Mouse (Mus musculus): ENCODE results near the gene Tmem169. TPM values are rescaled to one million over a fixed set of nuclear protein-coding genes. Genes with fewer than 3 reads are reported as not detected.

The Tmem169 gene
- polyA plus RNA-seq, 1 experiment from 2014 or later, result 25.5 TPM

- Histone ChIP-seq H3K4me3 (ENCODE audit: low read depth, low read length) (no peak overlapping the region), H3K36me3 (ENCODE audit: control insufficient read depth, insufficient read depth, low read length) (no peaks in the 10 kb centered on the region), H3K27ac (ENCODE audit: low read depth, low read length) (no peak overlapping the region), H3K4me2 (replicated peaks; ENCODE audit: low read depth, low read length) (no peak overlapping the region), H3K9me3 (ENCODE audit: control insufficient read depth, low read length) (no peaks in the 10 kb centered on the region), H3K27me3 (ENCODE audit: control insufficient read depth, insufficient read depth, low read length) (no peaks in the 10 kb centered on the region), H3K9ac (ENCODE audit: low read depth, low read length) (no peak overlapping the region), H3K4me1 (replicated peaks; ENCODE audit: control insufficient read depth, insufficient read depth, low read length) (no peaks in the 10 kb centered on the region)
- ATAC-seq (ENCODE audit: low FRiP score) (no peak), DNase-seq (ENCODE audit: low spot score) (no peak)
- 97% methylated on average over 3 of the region's 3 CpGs for WGBS
These were observed 21.1 kb upstream of the Tmem169 start for GRCm38 (mm10) chr1:72263099-72263498.

DNA sequence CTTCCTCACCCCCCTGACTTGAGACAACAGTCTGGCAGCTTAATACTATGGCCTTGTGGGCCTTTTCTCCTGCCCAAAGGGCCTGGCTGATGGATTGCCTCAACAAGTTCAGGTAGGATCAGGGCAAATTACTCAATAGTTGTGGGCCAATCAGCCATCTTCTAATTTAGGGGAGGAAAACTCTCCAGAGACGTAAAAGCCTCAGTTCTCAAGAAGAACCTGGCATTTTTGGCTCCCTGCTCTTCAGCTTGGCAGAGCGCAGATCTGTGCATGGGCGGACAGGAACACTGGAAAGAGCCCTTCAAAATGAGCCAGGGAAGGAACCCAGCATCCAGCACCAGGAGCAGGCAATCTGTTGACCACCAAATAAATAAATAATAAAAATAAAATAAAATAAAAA lies 6.1 kb upstream of the Tmem169 start:
- Histone ChIP-seq H3K36me3 (ENCODE audit: control insufficient read depth, insufficient read depth, low read length) (no peaks in the 10 kb centered on the region), H3K4me3 (ENCODE audit: low read depth, low read length) (no peak overlapping the region), H3K9me3 (ENCODE audit: control insufficient read depth, low read length) (no peaks in the 10 kb centered on the region), H3K27ac (ENCODE audit: low read depth, low read length) (no peak overlapping the region), H3K9ac (ENCODE audit: low read depth, low read length) (no peak overlapping the region), H3K27me3 (ENCODE audit: control insufficient read depth, insufficient read depth, low read length) (no peaks in the 10 kb centered on the region), H3K4me2 (replicated peaks; ENCODE audit: low read depth, low read length) (no peak overlapping the region), H3K4me1 (replicated peaks; ENCODE audit: control insufficient read depth, insufficient read depth, low read length) (no peaks in the 10 kb centered on the region)
- DNase-seq (ENCODE audit: low spot score), result no peak
- WGBS, result 94% methylated on average over 3 of the region's 3 CpGs
- no peak for ATAC-seq (ENCODE audit: low FRiP score)

DNA sequence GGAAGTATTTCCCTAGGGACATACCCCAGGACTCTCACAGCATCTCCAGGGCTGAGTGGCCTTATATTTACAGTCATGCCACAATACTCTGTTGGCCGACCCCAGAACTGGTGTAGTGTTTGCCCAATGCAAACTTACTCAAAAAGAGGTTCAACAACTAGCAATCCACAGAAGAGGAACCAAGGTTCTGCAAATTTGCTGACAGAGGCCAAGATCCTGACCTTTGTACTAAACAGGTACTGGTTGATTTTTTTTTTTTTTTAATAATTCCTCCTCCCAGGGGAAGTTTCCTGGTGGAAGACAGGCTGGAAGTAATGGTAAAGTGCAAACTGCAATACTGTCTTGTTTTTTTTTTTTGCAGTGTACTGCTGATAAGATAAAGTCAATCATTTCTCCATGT lies 1.6 kb upstream of the Tmem169 start:
- Histone ChIP-seq H3K4me3 (ENCODE audit: low read depth, low read length) (no peak overlapping the region), H3K27me3 (ENCODE audit: control insufficient read depth, insufficient read depth, low read length) (no peaks in the 10 kb centered on the region), H3K9me3 (ENCODE audit: control insufficient read depth, low read length) (no peaks in the 10 kb centered on the region), H3K4me2 (replicated peaks; ENCODE audit: low read depth, low read length) (no peak overlapping the region), H3K27ac (ENCODE audit: low read depth, low read length) (no peak overlapping the region), H3K4me1 (replicated peaks; ENCODE audit: control insufficient read depth, insufficient read depth, low read length) (no peaks in the 10 kb centered on the region; the same call in 1 of the 2 replicates), H3K36me3 (ENCODE audit: control insufficient read depth, insufficient read depth, low read length) (no peaks in the 10 kb centered on the region), H3K9ac (ENCODE audit: low read depth, low read length) (no peak overlapping the region)
- 92% methylated on average over 1 of the region's 1 CpGs for WGBS
- DNase-seq (ENCODE audit: low spot score) (no peak), ATAC-seq (ENCODE audit: low FRiP score) (no peak)

- Histone ChIP-seq H3K4me2 (replicated peaks; ENCODE audit: low read depth, low read length) (peak overlapping the region; percentile 74), H3K9me3 (ENCODE audit: control insufficient read depth, low read length) (no peaks in the 10 kb centered on the region), H3K9ac (ENCODE audit: low read depth, low read length) (peak overlapping the region; percentile 69), H3K4me1 (replicated peaks; ENCODE audit: control insufficient read depth, insufficient read depth, low read length) (no peaks in the 10 kb centered on the region; the same call in 1 of the 2 replicates), H3K27ac (ENCODE audit: low read depth, low read length) (peak overlapping the region; percentile 58; the same call in 1 of the 2 replicates), H3K4me3 (ENCODE audit: low read depth, low read length) (peak overlapping the region; percentile 44), H3K27me3 (ENCODE audit: control insufficient read depth, insufficient read depth, low read length) (no peaks in the 10 kb centered on the region), H3K36me3 (ENCODE audit: control insufficient read depth, insufficient read depth, low read length) (no peaks in the 10 kb centered on the region)
- ATAC-seq (ENCODE audit: low FRiP score) (peak; percentile 63), DNase-seq (ENCODE audit: low spot score) (no peak)
- 6% methylated on average over 5 of the region's 5 CpGs for WGBS
These were observed 370 bp downstream of the Tmem169 start for GRCm38 (mm10) chr1:72284539-72284938.

DNA sequence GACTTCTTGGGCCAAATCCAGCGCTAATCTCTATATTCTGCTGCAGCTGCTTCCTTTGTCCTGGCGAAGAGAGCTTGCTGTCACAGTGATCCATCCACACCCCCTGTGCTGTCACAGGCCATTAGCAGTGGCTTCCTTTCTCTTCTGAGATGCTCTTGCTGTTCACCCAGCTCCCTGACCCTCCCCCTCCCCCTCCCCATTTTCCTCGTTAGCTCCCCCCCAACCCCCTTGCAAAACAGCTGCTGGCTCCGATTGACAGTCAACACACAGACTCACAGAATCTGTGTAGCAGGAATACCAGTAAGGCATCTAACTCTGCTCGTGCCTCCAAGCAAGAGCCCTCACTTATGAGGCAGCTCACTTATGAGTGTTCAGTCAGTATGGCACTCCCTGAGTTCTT lies 2.7 kb downstream of the Tmem169 start:
- DNase-seq (ENCODE audit: low spot score) (peak; percentile 74), ATAC-seq (ENCODE audit: low FRiP score) (peak; percentile 72)
- 15% methylated on average over 5 of the region's 5 CpGs for WGBS
- Histone ChIP-seq H3K4me1 (replicated peaks; ENCODE audit: control insufficient read depth, insufficient read depth, low read length) (no peaks in the 10 kb centered on the region; the same call in 1 of the 2 replicates), H3K9me3 (ENCODE audit: control insufficient read depth, low read length) (no peaks in the 10 kb centered on the region), H3K36me3 (ENCODE audit: control insufficient read depth, insufficient read depth, low read length) (no peaks in the 10 kb centered on the region), H3K27ac (ENCODE audit: low read depth, low read length) (peak overlapping the region; percentile 86), H3K27me3 (ENCODE audit: control insufficient read depth, insufficient read depth, low read length) (no peaks in the 10 kb centered on the region), H3K9ac (ENCODE audit: low read depth, low read length) (0 out of 2 replicates have a peak overlapping the region, but pooled peaks have one; percentile 15), H3K4me2 (replicated peaks; ENCODE audit: low read depth, low read length) (no peak overlapping the region), H3K4me3 (ENCODE audit: low read depth, low read length) (no peak overlapping the region)

- H3K4me1 ChIP-seq (replicated peaks; ENCODE audit: control insufficient read depth, insufficient read depth, low read length), result no peaks in the 10 kb centered on the region; the same call in 1 of the 2 replicates
- no peaks in the 10 kb centered on the region for H3K27me3 ChIP-seq (ENCODE audit: control insufficient read depth, insufficient read depth, low read length)
- no peak overlapping the region for H3K27ac ChIP-seq (ENCODE audit: low read depth, low read length)
- DNase-seq (ENCODE audit: low spot score) (no peak), ATAC-seq (ENCODE audit: low FRiP score) (no peak)
- WGBS, result 89% methylated on average over 4 of the region's 4 CpGs
- no peak overlapping the region for H3K9ac ChIP-seq (ENCODE audit: low read depth, low read length)
- no peak overlapping the region for H3K4me2 ChIP-seq (replicated peaks; ENCODE audit: low read depth, low read length)
- no peak overlapping the region for H3K4me3 ChIP-seq (ENCODE audit: low read depth, low read length)
- no peaks in the 10 kb centered on the region for H3K36me3 ChIP-seq (ENCODE audit: control insufficient read depth, insufficient read depth, low read length)
- H3K9me3 ChIP-seq (ENCODE audit: control insufficient read depth, low read length), result no peaks in the 10 kb centered on the region
These were observed 3.7 kb downstream of the Tmem169 start for GRCm38 (mm10) chr1:72287893-72288292.

DNA sequence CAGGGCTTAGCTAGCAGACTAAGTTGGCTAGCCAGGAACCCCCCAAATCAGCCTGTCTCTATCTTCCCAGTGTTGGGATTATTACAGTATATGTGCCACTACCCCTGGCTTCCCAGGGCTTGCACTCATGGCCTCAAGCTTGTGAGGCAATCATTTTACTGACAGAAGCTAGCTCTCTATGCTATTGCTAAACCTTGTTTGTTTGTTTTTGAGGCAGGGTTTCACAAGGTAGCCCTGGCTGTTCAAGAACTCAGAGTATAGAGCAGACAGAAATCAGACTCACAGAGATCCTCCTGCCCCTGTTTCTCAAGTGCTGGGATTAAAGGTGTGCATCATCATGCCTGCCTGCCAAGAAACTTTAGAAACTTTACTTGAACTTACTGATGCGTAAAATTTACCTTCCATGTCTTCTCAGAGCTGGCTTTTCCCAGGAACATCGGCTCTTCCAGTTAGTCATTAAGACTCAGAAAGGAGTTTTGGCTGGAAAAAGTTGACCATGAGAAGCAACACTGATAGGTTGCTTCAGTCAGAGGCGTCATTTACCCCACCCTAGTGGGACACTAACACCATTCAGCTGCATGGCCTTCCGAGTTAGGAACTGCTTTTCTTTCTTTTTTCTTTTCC lies 4.5 kb downstream of the Tmem169 start:
- Histone ChIP-seq H3K9ac (ENCODE audit: low read depth, low read length) (no peak overlapping the region), H3K4me2 (replicated peaks; ENCODE audit: low read depth, low read length) (no peak overlapping the region), H3K4me1 (replicated peaks; ENCODE audit: control insufficient read depth, insufficient read depth, low read length) (no peaks in the 10 kb centered on the region; the same call in 1 of the 2 replicates), H3K27ac (ENCODE audit: low read depth, low read length) (no peak overlapping the region), H3K27me3 (ENCODE audit: control insufficient read depth, insufficient read depth, low read length) (no peaks in the 10 kb centered on the region), H3K4me3 (ENCODE audit: low read depth, low read length) (no peak overlapping the region), H3K36me3 (ENCODE audit: control insufficient read depth, insufficient read depth, low read length) (no peaks in the 10 kb centered on the region), H3K9me3 (ENCODE audit: control insufficient read depth, low read length) (no peaks in the 10 kb centered on the region)
- 83% methylated on average over 4 of the region's 4 CpGs for WGBS
- ATAC-seq (ENCODE audit: low FRiP score) (no peak), DNase-seq (ENCODE audit: low spot score) (no peak)

GRCm38 (mm10) chr1:72290896-72291295 lies 6.7 kb downstream of the Tmem169 start:
- DNase-seq (ENCODE audit: low spot score), result no peak
- Histone ChIP-seq H3K36me3 (ENCODE audit: control insufficient read depth, insufficient read depth, low read length) (no peaks in the 10 kb centered on the region), H3K4me1 (replicated peaks; ENCODE audit: control insufficient read depth, insufficient read depth, low read length) (no peaks in the 10 kb centered on the region), H3K27me3 (ENCODE audit: control insufficient read depth, insufficient read depth, low read length) (no peaks in the 10 kb centered on the region), H3K4me2 (replicated peaks; ENCODE audit: low read depth, low read length) (no peak overlapping the region), H3K4me3 (ENCODE audit: low read depth, low read length) (no peak overlapping the region), H3K9me3 (ENCODE audit: control insufficient read depth, low read length) (no peaks in the 10 kb centered on the region), H3K9ac (ENCODE audit: low read depth, low read length) (no peak overlapping the region), H3K27ac (ENCODE audit: low read depth, low read length) (no peak overlapping the region)
- WGBS, result 94% methylated on average over 4 of the region's 4 CpGs
- no peak for ATAC-seq (ENCODE audit: low FRiP score)

DNA sequence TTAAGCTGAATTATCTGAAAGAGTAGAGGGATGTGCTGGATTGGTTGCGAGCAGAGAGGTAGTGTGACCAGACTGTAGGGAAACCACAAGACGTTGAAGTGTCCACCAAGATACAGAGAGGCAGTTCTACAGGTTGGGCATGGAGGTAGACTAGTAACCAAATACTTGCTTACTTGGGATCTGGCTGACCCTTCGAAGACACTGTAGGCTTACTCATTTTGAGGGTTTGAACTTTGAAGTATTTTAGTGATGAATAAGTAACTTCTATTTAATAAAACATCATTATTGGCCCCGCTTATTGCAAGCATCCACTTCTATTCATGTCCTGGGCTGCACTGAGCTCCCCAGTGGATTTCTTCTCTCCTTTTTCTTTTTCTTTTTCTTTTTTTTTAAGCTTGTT lies 7.3 kb downstream of the Tmem169 start:
- 93% methylated on average over 4 of the region's 4 CpGs for WGBS
- DNase-seq (ENCODE audit: low spot score) (no peak), ATAC-seq (ENCODE audit: low FRiP score) (no peak)
- no peak overlapping the region for H3K27ac ChIP-seq (ENCODE audit: low read depth, low read length)
- no peak overlapping the region for H3K4me3 ChIP-seq (ENCODE audit: low read depth, low read length)
- no peak overlapping the region for H3K9ac ChIP-seq (ENCODE audit: low read depth, low read length)
- H3K9me3 ChIP-seq (ENCODE audit: control insufficient read depth, low read length), result no peaks in the 10 kb centered on the region
- H3K27me3 ChIP-seq (ENCODE audit: control insufficient read depth, insufficient read depth, low read length), result no peaks in the 10 kb centered on the region
- no peaks in the 10 kb centered on the region for H3K4me1 ChIP-seq (replicated peaks; ENCODE audit: control insufficient read depth, insufficient read depth, low read length)
- no peaks in the 10 kb centered on the region for H3K36me3 ChIP-seq (ENCODE audit: control insufficient read depth, insufficient read depth, low read length)
- no peak overlapping the region for H3K4me2 ChIP-seq (replicated peaks; ENCODE audit: low read depth, low read length)
